In genomic region chr12:15174411-15175041, GRCm38 (mm10) we compare ENCODE assay signal across 14 mouse cellular contexts.
DNase-seq lines count a peak whose midpoint lies in the region; ATAC-seq lines count a peak whose summit lies in the region.
"Had no signal": no experiment of that assay in that cellular context is flagged by ENCODE, and none has a peak within 500 bp of the region (broad histone marks: within the 10 kb centered on the region; RNA-seq: fewer than 3 reads in every experiment).

No protein-coding gene starts in this region.

- H3K9me3 ChIP-seq in hindbrain, embryonic 15.5 days = no peaks in the 10 kb centered on the region
- H3K9me3 ChIP-seq in hindbrain, embryonic 12.5 days (replicated peaks) = no peaks in the 10 kb centered on the region
- H3K9me3 ChIP-seq in neural tube, embryonic 11.5 days (ENCODE audit: control insufficient read depth, low read length) = no peaks in the 10 kb centered on the region
- H3K9me3 ChIP-seq in kidney, embryonic 16.5 days (ENCODE audit: low read length) = no peaks in the 10 kb centered on the region
- H3K9me3 ChIP-seq: embryonic facial prominence, embryonic 12.5 days; limb, embryonic 13.5 days had no signal

- no peaks in the 10 kb centered on the region for H3K4me1 ChIP-seq in hindbrain, embryonic 15.5 days (replicated peaks)
- H3K4me1 ChIP-seq in hindbrain, embryonic 12.5 days = no peaks in the 10 kb centered on the region
- no peaks in the 10 kb centered on the region for H3K4me1 ChIP-seq in neural tube, embryonic 11.5 days (ENCODE audit: control insufficient read depth, insufficient read depth, low read length)
- H3K4me1 ChIP-seq in kidney, embryonic 16.5 days (ENCODE audit: insufficient read depth, low read length) = no peaks in the 10 kb centered on the region
- H3K4me1 ChIP-seq: embryonic facial prominence, embryonic 12.5 days; limb, embryonic 13.5 days had no signal

- H3K27ac ChIP-seq in hindbrain, embryonic 15.5 days (replicated peaks) = no peak overlapping the region
- H3K27ac ChIP-seq in hindbrain, embryonic 12.5 days = no peak overlapping the region
- no peak overlapping the region for H3K27ac ChIP-seq in neural tube, embryonic 11.5 days (ENCODE audit: low read depth, low read length)
- H3K27ac ChIP-seq in kidney, embryonic 16.5 days (ENCODE audit: low read length) = no peak overlapping the region
- H3K27ac ChIP-seq: embryonic facial prominence, embryonic 12.5 days; limb, embryonic 13.5 days had no signal

- H3K9ac ChIP-seq in hindbrain, embryonic 15.5 days = no peak overlapping the region
- H3K9ac ChIP-seq in hindbrain, embryonic 12.5 days = no peak overlapping the region
- no peak overlapping the region for H3K9ac ChIP-seq in neural tube, embryonic 11.5 days (ENCODE audit: low read length)
- no peak overlapping the region for H3K9ac ChIP-seq in kidney, embryonic 16.5 days (replicated peaks; ENCODE audit: low read length)
- H3K9ac ChIP-seq: embryonic facial prominence, embryonic 12.5 days; limb, embryonic 13.5 days; liver, postnatal 0 days had no signal

- H3K4me3 ChIP-seq in hindbrain, embryonic 15.5 days = no peak overlapping the region
- H3K4me3 ChIP-seq in hindbrain, embryonic 12.5 days = no peak overlapping the region
- H3K4me3 ChIP-seq in neural tube, embryonic 11.5 days (ENCODE audit: low read depth, low read length) = no peak overlapping the region
- H3K4me3 ChIP-seq in kidney, embryonic 16.5 days (ENCODE audit: low read length) = no peak overlapping the region
- H3K4me3 ChIP-seq: embryonic facial prominence, embryonic 12.5 days; limb, embryonic 13.5 days had no signal

- ATAC-seq in hindbrain, embryonic 15.5 days (ENCODE audit: low FRiP score, low read depth) = peak; percentile 69; the same call in 1 of the 2 replicates
- no peak for ATAC-seq in hindbrain, embryonic 12.5 days (ENCODE audit: low FRiP score)
- ATAC-seq in neural tube, embryonic 11.5 days (ENCODE audit: insufficient read depth, low FRiP score, low TSS enrichment) = no peak
- ATAC-seq in kidney, embryonic 16.5 days (ENCODE audit: low FRiP score, low TSS enrichment) = peak; percentile 92
- ATAC-seq in activated CD4-positive, CD25-positive, alpha-beta regulatory T cell, adult 4 months = no peak
- ATAC-seq: liver, postnatal 0 days had no signal

- no peaks in the 10 kb centered on the region for H3K36me3 ChIP-seq in hindbrain, embryonic 15.5 days
- no peaks in the 10 kb centered on the region for H3K36me3 ChIP-seq in hindbrain, embryonic 12.5 days
- H3K36me3 ChIP-seq in neural tube, embryonic 11.5 days (ENCODE audit: control insufficient read depth, insufficient read depth, low read length) = no peaks in the 10 kb centered on the region
- no peaks in the 10 kb centered on the region for H3K36me3 ChIP-seq in kidney, embryonic 16.5 days (ENCODE audit: insufficient read depth, low read length)
- H3K36me3 ChIP-seq: embryonic facial prominence, embryonic 12.5 days; limb, embryonic 13.5 days had no signal

- no peak overlapping the region for H3K4me2 ChIP-seq in hindbrain, embryonic 15.5 days
- no peak overlapping the region for H3K4me2 ChIP-seq in hindbrain, embryonic 12.5 days (replicated peaks)
- H3K4me2 ChIP-seq in neural tube, embryonic 11.5 days (ENCODE audit: low read depth) = no peak overlapping the region
- H3K4me2 ChIP-seq in kidney, embryonic 16.5 days (replicated peaks; ENCODE audit: low read depth, low read length) = no peak overlapping the region
- H3K4me2 ChIP-seq: embryonic facial prominence, embryonic 12.5 days; limb, embryonic 13.5 days had no signal

- DNase-seq in neural tube, embryonic 11.5 days (ENCODE audit: low spot score) = peak; percentile 13
- DNase-seq in neural tube, embryonic 10.5 days (ENCODE audit: extremely low spot score, low spot score) = no peak
- no peak for DNase-seq in left cerebral cortex, adult 9 months (ENCODE audit: low spot score in 2 of 2)
- DNase-seq: cerebellum, adult 9-10 months; gastrocnemius, postnatal 25 days; liver, postnatal 0 days; right cerebral cortex, postnatal 14 days; thymus, postnatal 4 days had no signal

- no peaks in the 10 kb centered on the region for H3K27me3 ChIP-seq in hindbrain, embryonic 15.5 days
- H3K27me3 ChIP-seq in hindbrain, embryonic 12.5 days = no peaks in the 10 kb centered on the region
- no peaks in the 10 kb centered on the region for H3K27me3 ChIP-seq in neural tube, embryonic 11.5 days (ENCODE audit: control insufficient read depth, insufficient read depth, low read length)
- no peaks in the 10 kb centered on the region for H3K27me3 ChIP-seq in kidney, embryonic 16.5 days (ENCODE audit: insufficient read depth, low read length)
- H3K27me3 ChIP-seq: embryonic facial prominence, embryonic 12.5 days; limb, embryonic 13.5 days had no signal

- 43% methylated on average over 6 of the region's 6 CpGs for WGBS in hindbrain, embryonic 15.5 days
- WGBS in hindbrain, embryonic 12.5 days = 67% methylated on average over 6 of the region's 6 CpGs
- 57% methylated on average over 6 of the region's 6 CpGs for WGBS in neural tube, embryonic 11.5 days
- 34% methylated on average over 6 of the region's 6 CpGs for WGBS in kidney, embryonic 16.5 days

Comparison
In these comparisons a context has a peak if more than half of its experiments do, and no peak if none do; other contexts are left out.
1. ATAC-seq: peak in hindbrain, embryonic 15.5 days (single experiment) and kidney, embryonic 16.5 days (single experiment); none in hindbrain, embryonic 12.5 days (single experiment), neural tube, embryonic 11.5 days (single experiment) and activated CD4-positive, CD25-positive, alpha-beta regulatory T cell, adult 4 months (single experiment).